In genomic region chr11:69276081-69276480, GRCm38 (mm10) we compare ENCODE assay signal across 20 mouse cellular contexts. TPM values are rescaled to one million over a fixed set of nuclear protein-coding genes. Genes with fewer than 3 reads are reported as not detected.
A peak's percentile ranks its signal among the peaks of the same experiment; 100 is the strongest.
DNase-seq lines count a peak whose midpoint lies in the region; TF ChIP-seq lines count a peak whose summit lies in the region.
"Had no signal": no experiment of that assay in that cellular context is flagged by ENCODE, and none has a peak within 500 bp of the region (broad histone marks: within the 10 kb centered on the region; RNA-seq: fewer than 3 reads in every experiment).

No protein-coding gene starts in this region.

- no peaks in the 10 kb centered on the region for H3K27me3 ChIP-seq in thymus, adult 2 months (ENCODE audit: control insufficient read depth, insufficient read depth, low read length)
- H3K27me3 ChIP-seq: embryonic facial prominence, embryonic 12.5 days; hindbrain, embryonic 13.5 days; limb, embryonic 12.5 days; neural tube, embryonic 15.5 days had no signal

- DNase-seq in heart, adult 11 months, result peak; percentile 94
- no peak for DNase-seq in heart, postnatal 25 days (ENCODE audit: low spot score)
- DNase-seq in thymus, adult 2 months, result no peak
- DNase-seq in thymus, postnatal 14 days, result no peak
- peak; percentile 21 for DNase-seq in heart, postnatal 4 days
- DNase-seq in left cerebral cortex, postnatal 25 days (ENCODE audit: low spot score in 2 of 2), result no peak
- DNase-seq in left cerebral cortex, postnatal 36 days (ENCODE audit: low spot score in 2 of 2), result no peak
- DNase-seq: cerebellum, adult 2 months; cerebellum, postnatal 25 days; forebrain, postnatal 0 days; gastrocnemius, postnatal 25 days; kidney, adult 8-10 months; kidney, postnatal 14 days; liver, postnatal 0 days had no signal

- 16% methylated on average over 2 of the region's 2 CpGs for WGBS in thymus, adult 2 months

- peak overlapping the region; percentile 12; the same call in 1 of the 2 replicates for H3K27ac ChIP-seq in thymus, adult 2 months (ENCODE audit: control insufficient read depth, insufficient read depth, low read length)
- H3K27ac ChIP-seq: embryonic facial prominence, embryonic 12.5 days; heart, adult 2 months; hindbrain, embryonic 13.5 days; limb, embryonic 12.5 days; midbrain, embryonic 10.5 days; neural tube, embryonic 15.5 days had no signal

- no peak overlapping the region for H3K4me3 ChIP-seq in thymus, adult 2 months (ENCODE audit: control insufficient read depth, insufficient read depth, low read length)
- H3K4me3 ChIP-seq: embryonic facial prominence, embryonic 12.5 days; heart, adult 2 months; hindbrain, embryonic 13.5 days; limb, embryonic 12.5 days; midbrain, embryonic 10.5 days; neural tube, embryonic 15.5 days had no signal

- intact Hi-C loops in heart, postnatal 25 days (cut with DNase I), result no loop called here
- intact Hi-C loops in left cerebral cortex, postnatal 25 days (cut with DNase I), result no loop called here
- intact Hi-C loops in left cerebral cortex, postnatal 36 days (cut with DNase I), result no loop called here

- no peak for TF ChIP-seq POLR2A in thymus, adult 2 months (IDR thresholded peaks at IDR 0.05; ENCODE audit: control insufficient read depth, extremely low read depth, insufficient read depth, low read length, poor library complexity)

- peaks cover 9% of the 10 kb centered on the region for H3K4me1 ChIP-seq in thymus, adult 2 months (replicated peaks; ENCODE audit: control insufficient read depth, insufficient read depth, low read length)
- H3K4me1 ChIP-seq: embryonic facial prominence, embryonic 12.5 days; limb, embryonic 12.5 days had no signal

- TF ChIP-seq CTCF in thymus, adult 2 months (IDR thresholded peaks at IDR 0.05; ENCODE audit: borderline replicate concordance, control insufficient read depth, extremely low read depth, insufficient read depth, low read length, poor library complexity), result no peak

- no peaks in the 10 kb centered on the region for H3K36me3 ChIP-seq in thymus, adult 2 months (ENCODE audit: control insufficient read depth, insufficient read depth, low read length)
- H3K36me3 ChIP-seq: embryonic facial prominence, embryonic 12.5 days; hindbrain, embryonic 13.5 days; limb, embryonic 12.5 days; midbrain, embryonic 10.5 days; neural tube, embryonic 15.5 days had no signal

RNA-seq across cellular contexts. Expression of gene Gucy2e, which starts 39.2 kb away (rescaled TPM):
- 1 to 10 TPM; 1.4 to 1.5 TPM for total RNA-seq in heart, postnatal 25 days (2021)
- 0.26 and 0.40 TPM in 2 replicates for polyA plus RNA-seq in thymus, adult 2 months (2012; rRNA removed)
- total RNA-seq in heart, postnatal 4 days (2021), result under 1 TPM; 0.09 to 0.12 TPM
- total RNA-seq in left cerebral cortex, postnatal 25 days (2021), result under 1 TPM; 0.80 to 0.94 TPM
- 1 to 10 TPM in 1 of 2 experiments, under 1 TPM in 1; 0.84 to 1.2 TPM for total RNA-seq in left cerebral cortex, postnatal 36 days (2021)
- total RNA-seq: gastrocnemius, postnatal 25 days had no signal
- polyA plus RNA-seq: limb, embryonic 12.5 days; liver, postnatal 0 days had no signal

RNA-seq across cellular contexts. Expression of gene Cntrob, which starts 47.5 kb away (rescaled TPM):
- total RNA-seq in heart, postnatal 25 days (2021), result 1 to 10 TPM; 2.6 to 5.3 TPM
- 41.5 and 43.8 TPM in 2 replicates for polyA plus RNA-seq in thymus, adult 2 months (2012; rRNA removed)
- total RNA-seq in heart, postnatal 4 days (2021), result 10 to 100 TPM; 14.8 to 17.9 TPM
- total RNA-seq in left cerebral cortex, postnatal 25 days (2021), result 10 to 100 TPM; 14.2 to 18.3 TPM
- total RNA-seq in left cerebral cortex, postnatal 36 days (2021), result 10 to 100 TPM; 15.5 to 24.2 TPM

RNA-seq across cellular contexts. Expression of gene Trappc1, which starts 47.7 kb away (rescaled TPM):
- 10 to 100 TPM; 48.0 to 53.0 TPM for total RNA-seq in heart, postnatal 25 days (2021)
- polyA plus RNA-seq in thymus, adult 2 months (2012; rRNA removed), result 50.6 and 62.5 TPM in 2 replicates
- total RNA-seq in heart, postnatal 4 days (2021), result 10 to 100 TPM; 81.6 to 86.4 TPM
- 10 to 100 TPM; 59.0 to 60.5 TPM for total RNA-seq in left cerebral cortex, postnatal 25 days (2021)
- 10 to 100 TPM; 50.9 to 59.8 TPM for total RNA-seq in left cerebral cortex, postnatal 36 days (2021)

RNA-seq across cellular contexts. Expression of gene Kcnab3, which starts 50.0 kb away (rescaled TPM):
- under 1 TPM; 0.22 to 0.29 TPM for total RNA-seq in heart, postnatal 25 days (2021)
- 2.9 and 3.5 TPM in 2 replicates for polyA plus RNA-seq in thymus, adult 2 months (2012; rRNA removed)
- total RNA-seq in heart, postnatal 4 days (2021), result 1 to 10 TPM; 1.5 to 2.1 TPM
- total RNA-seq in left cerebral cortex, postnatal 25 days (2021), result 10 to 100 TPM; 67.1 to 68.0 TPM
- 10 to 100 TPM; 72.6 to 78.9 TPM for total RNA-seq in left cerebral cortex, postnatal 36 days (2021)

Comparison
In these comparisons a context has a peak if more than half of its experiments do, and no peak if none do; other contexts are left out.
1. DNase-seq: peak in heart, adult 11 months (single experiment) and heart, postnatal 4 days (single experiment); none in heart, postnatal 25 days (single experiment), thymus, adult 2 months (single experiment), thymus, postnatal 14 days (single experiment), left cerebral cortex, postnatal 25 days (0 of 2) and left cerebral cortex, postnatal 36 days (0 of 2).